Mouse (Mus musculus) cerebellum, adult (tissue): Measurements from ENCODE around the gene Anapc5.

ENCODE experiments used
- ATAC-seq: cut with Nextera tagmentation; 2 replicates; pipeline ENCODE4 v1.9.2; 2017; ENCODE audit warnings: mild to moderate bottlenecking, moderate library complexity, mixed read lengths; ENCODE audit not compliant: insufficient number of reproducible peaks, low FRiP score, low TSS enrichment

Gene Anapc5

GRCm38 (mm10) chr5:122770806-122771261 lies 50.3 kb downstream of the Anapc5 start:
- ATAC-seq = peak; percentile 78

GRCm38 (mm10) chr5:122770304-122770703 lies 50.8 kb downstream of the Anapc5 start:
- ATAC-seq = peak; percentile 32; the same call in 1 of the 2 replicates

GRCm38 (mm10) chr5:122769101-122769568 lies 52.0 kb downstream of the Anapc5 start:
- no peak for ATAC-seq

- no peak for ATAC-seq
Measured at GRCm38 (mm10) chr5:122767283-122767682, 53.9 kb downstream of the Anapc5 start.

- ATAC-seq = peak; percentile 51; the same call in 1 of the 2 replicates
Measured at GRCm38 (mm10) chr5:122764032-122764464, 57.1 kb downstream of the Anapc5 start.

GRCm38 (mm10) chr5:122763271-122764031 lies 57.7 kb downstream of the Anapc5 start:
- ATAC-seq = peak; percentile 23; the same call in 1 of the 2 replicates

GRCm38 (mm10) chr5:122756680-122757079 lies 64.5 kb downstream of the Anapc5 start:
- peak; percentile 56; the same call in 1 of the 2 replicates for ATAC-seq

GRCm38 (mm10) chr5:122756144-122756543 lies 65.0 kb downstream of the Anapc5 start:
- ATAC-seq = no peak

- ATAC-seq = no peak
Measured at GRCm38 (mm10) chr5:122755620-122756019, 65.5 kb downstream of the Anapc5 start.

GRCm38 (mm10) chr5:122754477-122754876 lies 66.7 kb downstream of the Anapc5 start:
- ATAC-seq = no peak

GRCm38 (mm10) chr5:122747950-122748349 lies 73.2 kb downstream of the Anapc5 start:
- no peak for ATAC-seq

GRCm38 (mm10) chr5:122743880-122744422 lies 77.2 kb downstream of the Anapc5 start:
- ATAC-seq = no peak
